Mouse (Mus musculus): Measurements from ENCODE around the gene Sh2b1. TPM values are rescaled to one million over a fixed set of nuclear protein-coding genes. Genes with fewer than 3 reads are reported as not detected.

Sh2b1 gene
- polyA plus RNA-seq, 1 experiment from 2014 or later: 70.7 TPM

GRCm38 (mm10) chr7:126487052-126487483, 11.8 kb upstream of the Sh2b1 start, which contains the start of gene Tufm:
TSS of gene Tufm (plus strand) at chr7:126487361.
- Histone ChIP-seq H3K4me2 (ENCODE audit: low read length) (peak within 1 kb of the TSS; percentile 96), H3K36me3 (ENCODE audit: control insufficient read depth, insufficient read depth, low read length) (peaks cover 20% of the 10 kb centered on the region), H3K27me3 (replicated peaks; ENCODE audit: control insufficient read depth, insufficient read depth, low read length) (no peaks in the 10 kb centered on the region), H3K9me3 (ENCODE audit: control insufficient read depth, low read length) (no peaks in the 10 kb centered on the region), H3K9ac (ENCODE audit: low read depth, low read length) (peak within 1 kb of the TSS; percentile 83), H3K4me3 (ENCODE audit: low read length) (peak within 1 kb of the TSS; percentile 67), H3K27ac (ENCODE audit: low read depth, low read length) (peak within 1 kb of the TSS; percentile 65), H3K4me1 (ENCODE audit: control insufficient read depth, insufficient read depth, low read depth, low read length) (peaks cover 14% of the 10 kb centered on the region)
- under 1% methylated on average over 32 of the region's 32 CpGs for WGBS
- peak; percentile 95 for ATAC-seq

DNA sequence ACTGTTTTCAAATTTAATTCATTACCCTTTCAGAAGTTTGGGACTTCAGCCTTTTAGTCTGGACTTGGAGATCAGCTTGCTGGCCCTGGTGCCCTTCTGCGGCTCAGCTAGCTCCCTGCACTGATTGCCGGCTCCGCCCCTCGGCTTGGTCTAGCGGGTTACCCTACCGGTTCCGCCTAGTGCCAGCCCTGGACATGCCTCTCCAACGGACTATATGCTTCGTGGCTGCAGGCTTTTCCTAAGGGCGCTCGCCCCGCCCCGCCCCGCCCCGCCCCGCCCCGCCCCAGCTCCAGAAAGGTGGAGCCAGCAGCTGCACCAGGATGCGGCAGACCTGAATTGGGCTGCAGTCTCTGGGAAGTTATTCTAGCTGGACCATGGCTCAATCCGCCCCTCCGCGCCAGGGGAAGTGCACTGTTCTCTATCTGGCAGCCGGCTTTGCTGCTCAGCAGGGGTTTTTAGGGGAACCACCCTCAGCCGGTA, 7.2 kb upstream of the Sh2b1 start:
- peak; percentile 67 for ATAC-seq
- Histone ChIP-seq H3K36me3 (ENCODE audit: control insufficient read depth, insufficient read depth, low read length) (no peaks in the 10 kb centered on the region), H3K4me2 (ENCODE audit: low read length) (peak overlapping the region; percentile 79), H3K27me3 (replicated peaks; ENCODE audit: control insufficient read depth, insufficient read depth, low read length) (no peaks in the 10 kb centered on the region), H3K9me3 (ENCODE audit: control insufficient read depth, low read length) (no peaks in the 10 kb centered on the region), H3K27ac (ENCODE audit: low read depth, low read length) (peak overlapping the region; percentile 77), H3K4me3 (ENCODE audit: low read length) (peak overlapping the region; percentile 40), H3K4me1 (ENCODE audit: control insufficient read depth, insufficient read depth, low read depth, low read length) (peaks cover 5% of the 10 kb centered on the region), H3K9ac (ENCODE audit: low read depth, low read length) (peak overlapping the region; percentile 63)
- 1% methylated on average over 22 of the region's 23 CpGs for WGBS

GRCm38 (mm10) chr7:126481699-126482098, 6.5 kb upstream of the Sh2b1 start:
- no peak overlapping the region for H3K4me2 ChIP-seq (ENCODE audit: low read length)
- no peaks in the 10 kb centered on the region for H3K27me3 ChIP-seq (replicated peaks; ENCODE audit: control insufficient read depth, insufficient read depth, low read length)
- WGBS: 28% methylated on average over 5 of the region's 5 CpGs
- H3K4me1 ChIP-seq (ENCODE audit: control insufficient read depth, insufficient read depth, low read depth, low read length): peaks cover 5% of the 10 kb centered on the region
- H3K4me3 ChIP-seq (ENCODE audit: low read length): no peak overlapping the region
- no peak for ATAC-seq
- H3K36me3 ChIP-seq (ENCODE audit: control insufficient read depth, insufficient read depth, low read length): no peaks in the 10 kb centered on the region
- H3K27ac ChIP-seq (ENCODE audit: low read depth, low read length): no peak overlapping the region
- H3K9ac ChIP-seq (ENCODE audit: low read depth, low read length): no peak overlapping the region
- H3K9me3 ChIP-seq (ENCODE audit: control insufficient read depth, low read length): no peaks in the 10 kb centered on the region

DNA sequence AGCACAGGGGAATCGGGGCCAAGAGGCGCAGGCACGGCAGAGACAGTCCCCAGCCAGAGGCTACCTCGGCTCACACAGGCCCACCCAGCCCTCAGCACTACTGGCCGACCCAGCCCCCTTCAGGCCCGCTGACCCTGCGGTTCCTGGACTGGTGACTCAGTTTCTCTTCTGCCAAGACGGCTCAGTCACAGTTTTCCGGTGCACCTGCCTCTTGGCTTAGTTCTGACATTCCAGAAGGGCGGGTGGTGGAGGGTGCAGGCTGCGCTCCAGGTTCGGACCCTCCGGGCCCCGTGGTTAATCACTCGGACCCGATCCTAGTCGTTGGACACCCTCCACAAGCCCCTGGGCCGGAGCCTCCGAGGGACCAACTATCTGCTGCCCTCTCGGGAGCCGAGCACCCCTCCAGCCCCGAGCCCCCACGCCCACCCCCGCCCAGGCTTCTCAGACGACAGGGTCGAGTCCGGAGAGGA, 703 bp downstream of the Sh2b1 start:
- Histone ChIP-seq H3K36me3 (ENCODE audit: control insufficient read depth, insufficient read depth, low read length) (peaks cover 22% of the 10 kb centered on the region), H3K9ac (ENCODE audit: low read depth, low read length) (peak overlapping the region; percentile 97), H3K4me3 (ENCODE audit: low read length) (peak overlapping the region; percentile 94), H3K27me3 (replicated peaks; ENCODE audit: control insufficient read depth, insufficient read depth, low read length) (no peaks in the 10 kb centered on the region), H3K27ac (ENCODE audit: low read depth, low read length) (peak overlapping the region; percentile 97), H3K4me1 (ENCODE audit: control insufficient read depth, insufficient read depth, low read depth, low read length) (peaks cover 16% of the 10 kb centered on the region), H3K9me3 (ENCODE audit: control insufficient read depth, low read length) (no peaks in the 10 kb centered on the region), H3K4me2 (ENCODE audit: low read length) (peak overlapping the region; percentile 96)
- WGBS: 2% methylated on average over 26 of the region's 27 CpGs
- peak; percentile 25 for ATAC-seq

GRCm38 (mm10) chr7:126473470-126474086, 1.6 kb downstream of the Sh2b1 start:
- Histone ChIP-seq H3K27me3 (replicated peaks; ENCODE audit: control insufficient read depth, insufficient read depth, low read length) (no peaks in the 10 kb centered on the region), H3K9ac (ENCODE audit: low read depth, low read length) (peak overlapping the region; percentile 97), H3K4me1 (ENCODE audit: control insufficient read depth, insufficient read depth, low read depth, low read length) (peaks cover 16% of the 10 kb centered on the region), H3K36me3 (ENCODE audit: control insufficient read depth, insufficient read depth, low read length) (peaks cover 28% of the 10 kb centered on the region), H3K9me3 (ENCODE audit: control insufficient read depth, low read length) (no peaks in the 10 kb centered on the region), H3K27ac (ENCODE audit: low read depth, low read length) (no peak overlapping the region), H3K4me3 (ENCODE audit: low read length) (peak overlapping the region; percentile 94), H3K4me2 (ENCODE audit: low read length) (peak overlapping the region; percentile 96)
- 88% methylated on average over 9 of the region's 9 CpGs for WGBS
- ATAC-seq: no peak

DNA sequence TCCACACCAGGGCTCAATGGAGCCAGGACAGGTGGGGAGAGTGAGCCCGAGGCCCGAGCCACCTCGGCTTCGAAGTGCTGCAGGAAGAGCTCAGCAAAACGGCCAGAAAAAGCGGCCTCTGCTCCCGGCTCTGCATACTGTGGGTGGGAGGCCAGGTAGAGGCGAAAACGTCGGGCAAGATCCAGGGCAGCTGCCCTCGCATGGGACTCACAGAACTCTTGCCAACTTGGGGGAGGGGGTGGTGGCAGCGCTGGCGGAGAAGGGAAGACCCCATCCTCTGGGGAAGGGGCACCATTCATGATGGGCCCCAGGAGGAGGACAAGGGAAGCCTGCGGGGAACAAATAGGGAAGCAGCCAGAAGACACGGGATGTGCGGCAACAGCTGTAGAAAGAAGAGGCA, 2.5 kb downstream of the Sh2b1 start:
- H3K27me3 ChIP-seq (replicated peaks; ENCODE audit: control insufficient read depth, insufficient read depth, low read length): no peaks in the 10 kb centered on the region
- peaks cover 16% of the 10 kb centered on the region for H3K4me1 ChIP-seq (ENCODE audit: control insufficient read depth, insufficient read depth, low read depth, low read length)
- 90% methylated on average over 16 of the region's 16 CpGs for WGBS
- H3K36me3 ChIP-seq (ENCODE audit: control insufficient read depth, insufficient read depth, low read length): peaks cover 35% of the 10 kb centered on the region
- H3K9ac ChIP-seq (ENCODE audit: low read depth, low read length): no peak overlapping the region
- no peak overlapping the region for H3K4me2 ChIP-seq (ENCODE audit: low read length)
- no peak overlapping the region for H3K27ac ChIP-seq (ENCODE audit: low read depth, low read length)
- H3K4me3 ChIP-seq (ENCODE audit: low read length): no peak overlapping the region
- no peaks in the 10 kb centered on the region for H3K9me3 ChIP-seq (ENCODE audit: control insufficient read depth, low read length)
- no peak for ATAC-seq

DNA sequence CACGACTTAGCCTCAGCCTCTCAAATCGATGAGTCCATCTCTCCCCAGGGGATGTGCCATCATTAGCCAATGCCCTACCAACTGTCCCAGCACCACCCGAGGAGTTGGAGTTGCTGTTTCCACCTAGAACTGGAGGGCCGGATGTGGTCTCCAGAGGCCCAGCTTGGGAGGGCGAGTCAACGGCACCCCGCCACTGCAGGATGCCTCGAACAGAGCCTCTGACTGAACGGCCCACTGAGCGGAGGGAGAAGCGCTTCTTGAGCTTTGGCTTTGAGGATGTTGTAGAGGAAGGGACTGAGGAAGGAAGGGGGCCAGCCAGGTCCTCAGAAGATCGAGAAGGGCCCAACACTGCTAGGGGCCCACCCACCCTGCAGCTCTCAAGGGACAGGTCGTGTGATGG, 2.9 kb downstream of the Sh2b1 start:
- H3K9ac ChIP-seq (ENCODE audit: low read depth, low read length): no peak overlapping the region
- ATAC-seq: no peak
- no peak overlapping the region for H3K4me3 ChIP-seq (ENCODE audit: low read length)
- H3K4me1 ChIP-seq (ENCODE audit: control insufficient read depth, insufficient read depth, low read depth, low read length): peaks cover 16% of the 10 kb centered on the region
- no peaks in the 10 kb centered on the region for H3K27me3 ChIP-seq (replicated peaks; ENCODE audit: control insufficient read depth, insufficient read depth, low read length)
- no peak overlapping the region for H3K4me2 ChIP-seq (ENCODE audit: low read length)
- 91% methylated on average over 13 of the region's 13 CpGs for WGBS
- H3K36me3 ChIP-seq (ENCODE audit: control insufficient read depth, insufficient read depth, low read length): peaks cover 39% of the 10 kb centered on the region
- no peak overlapping the region for H3K27ac ChIP-seq (ENCODE audit: low read depth, low read length)
- H3K9me3 ChIP-seq (ENCODE audit: control insufficient read depth, low read length): no peaks in the 10 kb centered on the region

DNA sequence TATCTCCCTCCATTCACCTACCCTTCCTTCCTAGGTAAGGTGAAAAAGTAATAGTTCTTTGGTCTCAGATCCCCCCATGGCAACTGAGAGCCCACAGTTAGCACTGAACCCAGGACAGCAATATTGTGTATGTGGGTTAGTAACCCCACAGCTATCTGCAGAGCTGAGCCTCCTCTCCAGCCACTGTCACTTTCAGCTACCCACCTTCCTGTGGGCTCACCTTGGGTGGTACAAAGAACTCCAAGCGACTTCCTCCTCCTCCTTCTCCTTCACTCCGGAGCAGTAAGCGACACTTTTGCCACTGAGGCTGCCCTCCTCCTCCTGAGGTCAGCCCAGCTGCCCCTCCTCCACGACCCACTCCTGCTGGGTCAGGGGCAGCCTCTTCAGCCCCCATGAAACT, 3.4 kb downstream of the Sh2b1 start:
- H3K27me3 ChIP-seq (replicated peaks; ENCODE audit: control insufficient read depth, insufficient read depth, low read length): no peaks in the 10 kb centered on the region
- H3K4me3 ChIP-seq (ENCODE audit: low read length): no peak overlapping the region
- H3K9ac ChIP-seq (ENCODE audit: low read depth, low read length): no peak overlapping the region
- WGBS: 92% methylated on average over 4 of the region's 4 CpGs
- no peak overlapping the region for H3K4me2 ChIP-seq (ENCODE audit: low read length)
- H3K36me3 ChIP-seq (ENCODE audit: control insufficient read depth, insufficient read depth, low read length): peaks cover 44% of the 10 kb centered on the region
- H3K9me3 ChIP-seq (ENCODE audit: control insufficient read depth, low read length): no peaks in the 10 kb centered on the region
- ATAC-seq: no peak
- H3K27ac ChIP-seq (ENCODE audit: low read depth, low read length): no peak overlapping the region
- peaks cover 16% of the 10 kb centered on the region for H3K4me1 ChIP-seq (ENCODE audit: control insufficient read depth, insufficient read depth, low read depth, low read length)

- Histone ChIP-seq H3K9me3 (ENCODE audit: control insufficient read depth, low read length) (no peaks in the 10 kb centered on the region), H3K4me2 (ENCODE audit: low read length) (no peak overlapping the region), H3K4me1 (ENCODE audit: control insufficient read depth, insufficient read depth, low read depth, low read length) (peaks cover 16% of the 10 kb centered on the region), H3K27ac (ENCODE audit: low read depth, low read length) (no peak overlapping the region), H3K4me3 (ENCODE audit: low read length) (no peak overlapping the region), H3K9ac (ENCODE audit: low read depth, low read length) (no peak overlapping the region), H3K27me3 (replicated peaks; ENCODE audit: control insufficient read depth, insufficient read depth, low read length) (no peaks in the 10 kb centered on the region), H3K36me3 (ENCODE audit: control insufficient read depth, insufficient read depth, low read length) (peaks cover 48% of the 10 kb centered on the region)
- no peak for ATAC-seq
- WGBS: 86% methylated on average over 5 of the region's 5 CpGs
Measured at GRCm38 (mm10) chr7:126471361-126471760, 3.9 kb downstream of the Sh2b1 start.
